Mouse (Mus musculus) bone marrow macrophage, adult 2 months (primary cell): ENCODE data around the gene Gpr152. TPM values are rescaled to one million over a fixed set of nuclear protein-coding genes. Genes with fewer than 3 reads are reported as not detected.

Experiments
- H3K27ac ChIP-seq: 2 replicates; pipeline ENCODE4 v1.5.1; 2012; ENCODE audit warnings: low read depth, low read length; ENCODE audit not compliant: insufficient read depth
- H3K4me1 ChIP-seq: 2 replicates; pipeline ENCODE4 v1.6.1; 2012; ENCODE audit warnings: low read length; ENCODE audit not compliant: control insufficient read depth, insufficient read depth
- H3K4me3 ChIP-seq: 2 replicates; pipeline ENCODE4 v1.5.1; 2012; ENCODE audit warnings: mild to moderate bottlenecking, low read length, moderate library complexity; ENCODE audit not compliant: insufficient read depth
- CTCF ChIP-seq: IDR thresholded peaks from 2 replicates; pipeline ENCODE4 v1.5.1; 2012; ENCODE audit warnings: low read depth, mild to moderate bottlenecking, low read length, moderate library complexity
- POLR2A ChIP-seq: IDR thresholded peaks from 2 replicates; pipeline ENCODE4 v1.6.1; 2012; ENCODE audit warnings: mild to moderate bottlenecking, low read depth, low read length, borderline replicate concordance
- polyA plus RNA-seq: library from polyadenylated mRNA; stranded (reverse); fragments of >200 nt; gene quantifications from 2 replicates; pipeline ENCODE4 v1.2.4, GENCODE M21; 2012; ENCODE audit not compliant: missing spikeins, insufficient read depth, insufficient read length

The Gpr152 gene
- polyA plus RNA-seq, 1 experiment, result not detected

DNA sequence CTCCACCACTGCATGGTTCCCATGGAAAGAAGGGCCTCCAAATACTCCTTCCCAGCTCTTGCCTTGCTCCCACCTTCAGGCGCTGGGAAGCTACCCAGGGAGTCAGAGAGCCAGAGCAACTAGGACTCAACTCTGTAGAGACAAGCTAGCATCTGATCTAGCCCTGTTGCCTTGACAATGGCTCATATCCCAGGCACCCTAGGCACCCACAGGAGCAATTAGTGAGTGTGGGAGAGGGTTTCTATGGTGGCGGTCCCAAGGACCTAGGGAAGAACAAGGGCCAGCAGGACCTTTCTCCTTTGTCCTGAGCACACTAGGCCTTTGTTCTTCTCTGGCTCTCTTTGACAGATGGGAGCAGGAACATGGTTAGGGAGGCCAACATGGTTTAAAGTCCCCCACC lies 44.1 kb downstream of the Gpr152 start:
- Histone ChIP-seq H3K4me3 (no peak overlapping the region), H3K27ac (no peak overlapping the region), H3K4me1 (peaks cover 6% of the 10 kb centered on the region)
- TF ChIP-seq CTCF (no peak), POLR2A (no peak)

GRCm38 (mm10) chr19:4184976-4185975 lies 45.7 kb downstream of the Gpr152 start:
- Histone ChIP-seq H3K4me1 (peaks cover 6% of the 10 kb centered on the region), H3K4me3 (no peak overlapping the region), H3K27ac (no peak overlapping the region)
- TF ChIP-seq CTCF (no peak), POLR2A (no peak)

DNA sequence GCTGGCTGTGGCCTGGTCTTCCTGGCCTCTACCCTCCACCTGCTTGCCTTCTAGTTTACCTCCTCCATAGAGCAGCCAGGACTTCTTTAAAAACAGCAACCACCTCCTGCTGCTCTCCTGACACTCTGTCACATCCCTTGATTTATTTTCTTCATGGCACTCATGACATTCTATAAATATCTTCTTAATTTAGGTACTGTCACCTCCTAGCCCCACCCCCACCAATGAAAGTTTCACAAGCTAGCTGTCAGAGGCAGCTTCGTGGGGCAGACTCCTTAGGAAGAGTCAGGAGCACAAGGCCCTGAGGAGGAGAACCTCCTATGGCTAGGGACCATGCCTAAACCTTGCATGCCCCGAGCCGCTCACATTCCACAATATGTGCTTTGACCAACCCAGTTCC lies 47.7 kb downstream of the Gpr152 start:
- H3K27ac ChIP-seq, result no peak overlapping the region
- peaks cover 8% of the 10 kb centered on the region for H3K4me1 ChIP-seq
- no peak overlapping the region for H3K4me3 ChIP-seq
- no peak for TF ChIP-seq CTCF
- no peak for TF ChIP-seq POLR2A

DNA sequence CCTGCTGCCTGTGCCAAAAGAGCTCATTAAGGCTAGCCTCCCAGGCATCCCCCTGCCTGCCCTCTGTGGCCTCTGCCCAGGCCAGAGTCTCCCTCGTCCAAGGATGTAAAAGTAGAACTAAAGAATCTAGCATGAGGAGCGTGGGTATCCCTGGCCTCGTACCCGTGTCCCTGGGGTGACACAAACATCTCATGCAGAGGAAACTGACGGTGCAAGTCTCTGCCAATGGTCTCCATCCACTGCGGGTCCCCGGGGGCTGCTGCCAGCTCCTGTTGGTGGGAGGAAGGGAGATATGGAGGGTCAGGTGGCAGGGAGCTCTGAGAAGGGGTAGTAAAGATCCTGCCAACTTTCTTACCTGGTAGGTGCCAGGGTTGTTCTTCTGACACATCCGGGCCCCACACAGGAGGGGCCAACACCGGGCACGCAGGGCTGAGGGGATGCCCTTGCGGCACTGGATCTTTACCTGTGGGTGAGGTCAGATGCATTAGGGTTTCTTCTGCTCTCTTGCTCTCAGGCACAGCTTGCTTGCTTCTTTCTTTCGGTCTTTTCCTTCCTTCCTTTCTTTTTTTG lies 49.5 kb downstream of the Gpr152 start:
- Histone ChIP-seq H3K4me3 (no peak overlapping the region), H3K27ac (no peak overlapping the region), H3K4me1 (peaks cover 19% of the 10 kb centered on the region)

DNA sequence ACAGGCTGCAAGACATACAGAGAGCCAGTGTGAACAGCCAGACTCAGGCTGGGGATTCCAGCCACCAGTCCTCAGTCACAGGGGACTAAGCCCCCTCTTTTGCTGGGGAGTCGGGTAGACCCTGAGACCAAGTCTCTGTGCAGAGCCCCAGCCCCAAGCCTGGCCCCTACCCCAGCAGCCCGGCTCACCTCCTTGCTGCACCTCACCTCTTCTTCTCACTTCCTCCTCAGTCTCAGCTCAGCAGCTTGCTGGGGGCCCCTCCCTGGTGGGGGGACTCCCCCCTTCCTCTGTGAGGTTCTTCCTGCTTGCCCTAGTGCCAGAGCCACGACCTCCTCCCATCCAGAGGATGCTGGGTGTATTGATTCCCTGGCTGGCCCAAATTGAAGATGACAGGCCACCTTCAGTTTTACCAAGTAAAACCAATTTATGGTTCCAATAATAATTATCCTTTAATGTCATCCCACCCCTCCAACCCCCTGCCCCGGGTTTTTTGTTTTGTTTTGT lies 51.3 kb downstream of the Gpr152 start, which contains the start of gene Tbc1d10c:
TSS of gene Tbc1d10c (minus strand) at position 454 of the 504 bp plus-strand sequence.
- peak within 1 kb of the TSS; percentile 82 for H3K27ac ChIP-seq
- peaks cover 21% of the 10 kb centered on the region for H3K4me1 ChIP-seq
- peak within 1 kb of the TSS; percentile 96 for H3K4me3 ChIP-seq
- TF ChIP-seq CTCF (no peak), POLR2A (no peak)

More for the DNA sequence above, 49.5 kb downstream of the Gpr152 start:
- no peak for TF ChIP-seq POLR2A
- no peak for TF ChIP-seq CTCF

GRCm38 (mm10) chr19:4191528-4192250 lies 52.1 kb downstream of the Gpr152 start, which contains the start of gene Ppp1ca:
TSS of gene Ppp1ca (plus strand) at chr19:4192065.
- peaks cover 21% of the 10 kb centered on the region for H3K4me1 ChIP-seq

DNA sequence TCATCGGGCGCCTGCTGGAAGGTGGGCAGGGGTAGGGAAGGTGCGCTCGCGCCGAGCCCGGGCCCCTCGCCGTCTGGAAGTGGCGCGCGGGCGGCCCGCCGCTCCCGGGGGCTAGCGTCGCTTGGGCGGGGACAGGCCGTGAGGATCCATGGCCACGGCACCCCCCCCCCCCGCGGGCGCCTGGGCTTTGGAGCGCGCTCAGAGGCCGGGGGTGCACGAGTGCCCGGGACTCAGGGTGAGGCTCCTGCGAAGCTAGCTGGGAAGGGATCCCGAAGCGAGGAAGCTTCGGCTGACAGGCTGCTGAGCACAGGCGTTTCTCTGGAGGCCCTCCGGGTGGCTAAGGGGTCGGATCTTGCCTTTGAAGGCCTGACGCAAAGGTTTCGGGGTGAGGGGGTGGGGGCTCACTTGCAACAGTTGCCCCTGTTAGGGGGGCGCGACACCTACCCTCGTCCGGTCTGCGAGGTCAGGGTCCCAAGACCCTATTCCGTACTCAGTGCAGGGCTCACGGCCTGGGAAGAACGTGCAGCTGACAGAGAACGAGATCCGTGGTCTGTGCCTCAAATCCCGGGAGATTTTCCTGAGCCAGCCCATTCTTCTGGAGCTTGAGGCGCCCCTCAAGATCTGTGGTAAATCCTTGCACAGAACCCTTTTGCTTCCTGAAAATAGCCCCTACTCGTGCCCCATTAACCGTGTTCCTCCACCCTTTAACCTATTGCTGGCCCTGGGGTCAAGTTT lies 52.8 kb downstream of the Gpr152 start:
- TF ChIP-seq POLR2A, result no peak
- Histone ChIP-seq H3K4me3 (peak overlapping the region; percentile 96), H3K27ac (peak overlapping the region; percentile 67), H3K4me1 (peaks cover 21% of the 10 kb centered on the region)

More at GRCm38 (mm10) chr19:4191528-4192250, 52.1 kb downstream of the Gpr152 start, which contains the start of gene Ppp1ca:
- peak within 1 kb of the TSS; percentile 96 for H3K4me3 ChIP-seq
- TF ChIP-seq CTCF (no peak), POLR2A (peak; percentile 87; the same call in 1 of the 2 replicates)
- H3K27ac ChIP-seq, result peak within 1 kb of the TSS; percentile 82

DNA sequence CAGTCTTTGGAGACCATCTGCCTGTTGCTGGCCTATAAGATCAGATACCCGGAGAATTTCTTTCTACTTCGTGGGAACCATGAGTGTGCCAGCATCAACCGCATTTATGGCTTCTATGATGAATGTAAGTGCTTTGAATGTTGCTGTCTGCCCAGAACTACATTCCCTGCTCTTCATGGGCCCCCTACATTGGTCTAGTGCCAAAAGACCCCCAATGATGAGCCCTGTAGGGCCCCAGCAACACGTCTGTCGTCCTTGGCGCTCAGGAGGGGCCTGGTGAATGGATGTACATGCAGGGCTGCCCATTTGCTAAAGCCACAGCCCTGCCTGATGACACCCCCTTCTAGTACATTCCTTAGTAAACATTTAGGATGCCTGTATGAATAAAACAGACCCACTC lies 53.5 kb downstream of the Gpr152 start:
- Histone ChIP-seq H3K4me3 (peak overlapping the region; percentile 96), H3K4me1 (peaks cover 21% of the 10 kb centered on the region), H3K27ac (no peak overlapping the region)
- TF ChIP-seq CTCF, result no peak

DNA sequence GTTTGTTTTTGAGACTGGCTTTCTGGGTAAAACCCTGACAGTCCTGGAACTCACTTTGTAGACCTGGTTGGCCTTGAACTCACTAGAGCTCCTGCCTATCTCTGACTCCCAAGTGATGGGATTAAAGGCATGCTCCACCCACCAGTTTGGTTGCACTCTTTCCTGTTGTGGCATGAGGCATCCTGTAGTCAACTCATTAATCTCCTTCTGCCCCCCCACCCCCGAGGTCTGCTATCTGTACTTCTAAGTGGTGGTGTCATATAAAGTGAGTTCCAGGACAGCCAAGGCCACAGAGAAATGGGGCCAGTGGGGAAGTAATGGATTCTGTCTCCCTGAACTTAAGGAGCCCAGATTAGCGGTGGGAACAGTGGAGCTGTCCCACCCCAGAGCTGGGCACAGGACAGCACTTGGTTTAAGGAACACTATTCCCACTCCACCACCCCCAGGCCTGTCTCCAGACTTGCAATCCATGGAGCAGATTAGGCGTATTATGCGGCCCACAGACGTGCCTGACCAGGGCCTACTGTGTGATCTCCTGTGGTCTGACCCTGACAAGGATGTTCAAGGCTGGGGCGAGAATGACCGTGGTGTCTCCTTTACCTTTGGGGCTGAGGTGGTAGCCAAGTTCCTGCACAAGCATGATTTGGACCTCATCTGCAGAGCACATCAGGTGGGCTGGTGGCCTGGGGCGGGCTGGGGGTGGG lies 54.6 kb downstream of the Gpr152 start:
- no peak for TF ChIP-seq POLR2A
- no peak for TF ChIP-seq CTCF
- H3K4me1 ChIP-seq, result peaks cover 21% of the 10 kb centered on the region
- H3K4me3 ChIP-seq, result no peak overlapping the region
- H3K27ac ChIP-seq, result no peak overlapping the region
